Mouse (Mus musculus) intestine, embryonic 16.5 days (tissue): ENCODE data around the gene Usp16. TPM values are rescaled to one million over a fixed set of nuclear protein-coding genes. Genes with fewer than 3 reads are reported as not detected.

Experiments used
- ATAC-seq: fragments of 200-750 bp; cut with Nextera tagmentation; 2 replicates; pipeline ENCODE4 v1.8.0; 2017; ENCODE audit warnings: moderate TSS enrichment, moderate library complexity
- H3K27ac ChIP-seq: fragments of 300-500 bp; sonication (generic); 2 replicates; pipeline ENCODE4 v1.5.1; 2014; ENCODE audit warnings: mild to moderate bottlenecking, low read length
- H3K27me3 ChIP-seq: fragments of 300-500 bp; sonication (generic); replicated peaks from 2 replicates; pipeline ENCODE4 v1.6.1; 2014; ENCODE audit warnings: low read length, control low read depth, mixed read lengths; ENCODE audit not compliant: control insufficient read depth, insufficient read depth
- H3K36me3 ChIP-seq: fragments of 300-500 bp; sonication (generic); 2 replicates; pipeline ENCODE4 v1.6.1; 2014; ENCODE audit warnings: low read length, control low read depth; ENCODE audit not compliant: control insufficient read depth, insufficient read depth
- H3K4me1 ChIP-seq: fragments of 300-500 bp; sonication (generic); 2 replicates; pipeline ENCODE4 v1.6.1; 2014; ENCODE audit warnings: low read length, control low read depth, mixed read lengths; ENCODE audit not compliant: control insufficient read depth, insufficient read depth
- H3K4me2 ChIP-seq: fragments of 300-500 bp; sonication (generic); 2 replicates; pipeline ENCODE4 v1.6.1; 2014; ENCODE audit warnings: low read depth, low read length, control low read depth
- H3K4me3 ChIP-seq: fragments of 300-500 bp; sonication (generic); 2 replicates; pipeline ENCODE4 v1.5.1; 2014; ENCODE audit warnings: mild to moderate bottlenecking, low read length
- H3K9ac ChIP-seq: fragments of 300-500 bp; sonication (generic); 2 replicates; pipeline ENCODE4 v1.6.1; 2014; ENCODE audit warnings: low read depth, low read length
- H3K9me3 ChIP-seq: fragments of 300-500 bp; sonication (generic); 2 replicates; pipeline ENCODE4 v1.6.1; 2016; ENCODE audit warnings: low read length, control low read depth; ENCODE audit not compliant: control insufficient read depth
- WGBS: fragments of 180-500 bp; shearing (Covaris S2); extraction: QIAGEN DNeasy Blood & Tissue Kit; methylation state at CpG from one replicate; pipeline ENCODE4 v1.1.7; 2014; 5-methylcytosine and 5-hydroxymethylcytosine counted together
- polyA plus RNA-seq: library from polyadenylated mRNA; unstranded; fragments of >200 nt; fragmentation: Nextera tagmentation; extraction: Ambion mirVana; gene quantifications from 2 replicates; pipeline ENCODE4 v1.2.1, GENCODE M21; 2015

The Usp16 gene
- polyA plus RNA-seq, 1 experiment from 2014 or later, result 33.7 TPM

DNA sequence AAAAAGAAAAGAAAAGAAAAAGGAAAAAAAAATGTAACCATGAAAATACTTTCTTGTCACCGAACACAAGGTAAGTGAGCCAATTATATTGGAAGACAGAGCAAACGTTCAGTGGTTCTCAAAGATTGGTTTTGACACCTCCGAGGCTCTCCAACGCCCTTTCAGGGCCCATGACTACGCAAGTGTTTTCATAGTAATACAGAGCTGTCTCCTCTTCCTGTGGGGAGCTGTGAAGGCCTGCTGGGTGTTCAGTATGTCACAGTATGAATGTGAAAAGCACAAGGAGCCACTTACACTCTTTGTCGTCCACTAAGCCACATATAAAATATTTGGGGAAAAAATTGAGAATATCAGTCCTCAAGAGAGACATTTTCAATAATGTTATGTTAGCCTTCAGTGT lies 42.7 kb downstream of the Usp16 start:
- 88% methylated on average over 6 of the region's 6 CpGs for WGBS
- Histone ChIP-seq H3K36me3 (no peaks in the 10 kb centered on the region), H3K4me3 (no peak overlapping the region), H3K9me3 (no peaks in the 10 kb centered on the region), H3K4me1 (peaks cover 22% of the 10 kb centered on the region), H3K9ac (no peak overlapping the region), H3K27me3 (no peaks in the 10 kb centered on the region), H3K27ac (no peak overlapping the region), H3K4me2 (peak overlapping the region; percentile 53; the same call in 1 of the 2 replicates)
- no peak for ATAC-seq

DNA sequence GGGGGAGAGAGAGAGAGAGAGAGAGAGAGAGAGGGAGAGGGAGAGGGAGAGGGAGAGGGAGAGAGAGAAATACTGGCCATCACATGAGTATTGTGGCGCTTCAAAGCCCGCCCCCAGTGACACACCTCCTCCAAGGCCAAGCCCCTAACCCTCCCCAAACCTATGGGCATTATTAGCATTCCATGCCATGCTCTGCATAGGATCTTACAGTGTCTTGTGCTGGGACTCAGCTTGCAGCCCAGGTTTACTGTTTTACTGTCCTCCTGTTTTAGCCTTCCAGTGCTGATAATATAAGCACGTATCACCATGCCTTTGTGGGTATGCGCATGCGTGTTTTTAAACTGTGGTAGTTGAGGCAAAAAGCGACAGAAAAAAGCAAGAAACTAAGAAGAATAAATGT lies 45.1 kb downstream of the Usp16 start:
- Histone ChIP-seq H3K4me3 (no peak overlapping the region), H3K27me3 (no peaks in the 10 kb centered on the region), H3K36me3 (no peaks in the 10 kb centered on the region), H3K4me1 (peaks cover 14% of the 10 kb centered on the region), H3K4me2 (no peak overlapping the region), H3K27ac (no peak overlapping the region), H3K9ac (no peak overlapping the region), H3K9me3 (no peaks in the 10 kb centered on the region)
- 57% methylated on average over 6 of the region's 6 CpGs for WGBS
- ATAC-seq, result no peak

DNA sequence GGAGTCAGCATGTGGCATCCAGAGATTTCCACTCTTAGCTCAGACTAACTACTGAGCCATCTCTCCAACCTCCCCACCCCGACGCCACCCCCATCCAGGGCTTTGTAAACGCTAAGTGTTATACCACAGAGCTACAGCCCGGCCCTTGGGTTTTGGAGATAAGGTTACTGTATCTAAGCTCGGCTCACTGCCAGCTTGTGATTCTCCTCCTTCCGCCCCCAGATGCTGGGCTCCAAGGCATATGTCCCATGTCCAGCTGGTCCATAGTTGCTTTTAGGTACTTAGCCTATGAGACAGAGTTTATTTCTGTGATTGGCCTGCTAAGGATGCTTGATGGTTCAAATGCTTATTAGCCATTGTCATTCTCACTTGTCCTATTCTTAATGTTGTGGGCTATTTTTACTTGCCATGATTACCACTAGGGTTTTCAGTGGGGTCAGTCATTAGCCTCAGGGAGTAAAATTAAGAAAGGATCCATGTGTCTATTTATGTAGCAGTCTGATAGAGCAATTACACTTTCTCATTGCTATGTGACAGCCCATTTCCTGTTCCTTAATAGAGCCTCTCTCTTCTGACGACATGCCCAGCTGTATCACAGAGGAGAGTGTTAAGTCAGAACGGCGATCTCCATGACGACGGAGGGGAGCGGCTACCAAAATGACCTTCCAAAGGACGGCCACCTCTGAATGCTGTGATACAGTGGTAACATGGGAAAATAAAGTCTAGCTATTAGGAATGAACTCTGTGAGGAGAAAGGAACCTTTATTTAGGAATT lies 47.0 kb downstream of the Usp16 start:
- WGBS, result 42% methylated on average over 13 of the region's 13 CpGs
- ATAC-seq, result peak; percentile 44
- no peak overlapping the region for H3K9ac ChIP-seq
- no peaks in the 10 kb centered on the region for H3K27me3 ChIP-seq
- no peaks in the 10 kb centered on the region for H3K36me3 ChIP-seq
- H3K27ac ChIP-seq, result no peak overlapping the region
- no peak overlapping the region for H3K4me2 ChIP-seq
- H3K4me3 ChIP-seq, result no peak overlapping the region
- H3K4me1 ChIP-seq, result peaks cover 12% of the 10 kb centered on the region
- H3K9me3 ChIP-seq, result no peaks in the 10 kb centered on the region

DNA sequence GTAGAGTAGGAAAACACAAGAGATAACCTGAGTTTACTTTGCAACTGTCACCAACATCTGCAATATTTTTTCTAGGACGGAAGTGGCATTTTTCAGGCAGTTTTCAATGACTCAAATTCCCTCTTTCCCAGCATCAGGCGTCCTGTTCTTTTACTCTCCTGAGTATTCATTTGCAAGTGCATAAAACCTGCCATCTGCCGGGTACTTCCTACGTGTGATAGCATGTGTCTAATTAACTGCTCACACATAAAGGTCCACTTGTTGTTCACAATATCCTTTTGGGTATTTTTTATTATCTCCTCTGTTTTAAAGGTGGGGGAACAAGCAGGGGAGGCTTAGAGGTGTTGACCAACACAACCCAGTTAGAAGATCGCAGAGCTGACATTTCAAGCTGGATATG lies 57.2 kb downstream of the Usp16 start:
- no peak for ATAC-seq
- H3K4me3 ChIP-seq, result no peak overlapping the region
- H3K27ac ChIP-seq, result no peak overlapping the region
- H3K9me3 ChIP-seq, result no peaks in the 10 kb centered on the region
- no peaks in the 10 kb centered on the region for H3K27me3 ChIP-seq
- H3K4me2 ChIP-seq, result no peak overlapping the region
- WGBS, result 79% methylated on average over 5 of the region's 5 CpGs
- no peak overlapping the region for H3K9ac ChIP-seq
- H3K36me3 ChIP-seq, result no peaks in the 10 kb centered on the region
- H3K4me1 ChIP-seq, result no peaks in the 10 kb centered on the region

DNA sequence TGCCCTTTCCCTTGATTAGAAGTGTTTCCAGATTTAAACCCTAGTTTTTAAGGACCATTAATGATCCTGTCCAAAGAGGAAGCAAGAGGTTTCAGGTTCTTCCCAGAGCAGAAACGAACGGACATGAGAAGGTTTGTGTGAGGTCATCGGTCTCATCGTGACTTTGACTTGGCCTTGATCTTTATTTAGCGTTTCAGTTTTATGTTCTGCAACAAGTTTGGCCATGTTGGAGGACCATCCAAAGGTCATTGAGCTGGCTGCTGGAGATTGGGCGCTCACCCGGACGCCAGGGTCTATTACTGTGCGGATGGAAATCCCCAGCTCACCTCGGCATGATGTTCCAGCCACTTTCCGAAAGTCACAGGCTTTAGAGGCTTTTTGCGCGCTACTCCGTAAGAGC lies 57.8 kb downstream of the Usp16 start:
- WGBS, result 93% methylated on average over 14 of the region's 14 CpGs
- ATAC-seq, result no peak
- no peaks in the 10 kb centered on the region for H3K9me3 ChIP-seq
- H3K4me3 ChIP-seq, result no peak overlapping the region
- H3K36me3 ChIP-seq, result no peaks in the 10 kb centered on the region
- no peak overlapping the region for H3K9ac ChIP-seq
- no peaks in the 10 kb centered on the region for H3K27me3 ChIP-seq
- H3K4me1 ChIP-seq, result no peaks in the 10 kb centered on the region
- no peak overlapping the region for H3K27ac ChIP-seq
- no peak overlapping the region for H3K4me2 ChIP-seq

DNA sequence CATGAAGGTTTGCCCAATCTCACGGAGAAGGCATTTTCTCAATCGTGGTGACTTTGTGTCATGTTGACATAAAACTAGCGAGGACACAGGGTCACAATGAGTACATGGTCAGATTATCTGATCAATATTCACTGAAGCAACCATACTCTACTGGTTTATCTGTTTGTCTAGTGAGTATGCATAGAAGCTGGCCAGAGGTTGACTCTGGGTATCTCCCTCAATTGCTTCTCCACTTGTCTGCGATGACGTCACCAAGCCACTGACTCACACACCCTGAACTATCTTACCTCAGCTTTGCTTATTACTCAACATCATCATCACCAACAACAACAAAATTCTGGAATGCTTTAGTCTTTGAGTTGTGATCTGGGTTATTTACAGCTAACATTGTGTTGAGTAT lies 69.7 kb downstream of the Usp16 start:
- no peaks in the 10 kb centered on the region for H3K36me3 ChIP-seq
- H3K4me2 ChIP-seq, result no peak overlapping the region
- no peak for ATAC-seq
- no peaks in the 10 kb centered on the region for H3K27me3 ChIP-seq
- H3K9me3 ChIP-seq, result no peaks in the 10 kb centered on the region
- no peaks in the 10 kb centered on the region for H3K4me1 ChIP-seq
- 64% methylated on average over 5 of the region's 5 CpGs for WGBS
- H3K4me3 ChIP-seq, result no peak overlapping the region
- no peak overlapping the region for H3K27ac ChIP-seq
- H3K9ac ChIP-seq, result no peak overlapping the region

DNA sequence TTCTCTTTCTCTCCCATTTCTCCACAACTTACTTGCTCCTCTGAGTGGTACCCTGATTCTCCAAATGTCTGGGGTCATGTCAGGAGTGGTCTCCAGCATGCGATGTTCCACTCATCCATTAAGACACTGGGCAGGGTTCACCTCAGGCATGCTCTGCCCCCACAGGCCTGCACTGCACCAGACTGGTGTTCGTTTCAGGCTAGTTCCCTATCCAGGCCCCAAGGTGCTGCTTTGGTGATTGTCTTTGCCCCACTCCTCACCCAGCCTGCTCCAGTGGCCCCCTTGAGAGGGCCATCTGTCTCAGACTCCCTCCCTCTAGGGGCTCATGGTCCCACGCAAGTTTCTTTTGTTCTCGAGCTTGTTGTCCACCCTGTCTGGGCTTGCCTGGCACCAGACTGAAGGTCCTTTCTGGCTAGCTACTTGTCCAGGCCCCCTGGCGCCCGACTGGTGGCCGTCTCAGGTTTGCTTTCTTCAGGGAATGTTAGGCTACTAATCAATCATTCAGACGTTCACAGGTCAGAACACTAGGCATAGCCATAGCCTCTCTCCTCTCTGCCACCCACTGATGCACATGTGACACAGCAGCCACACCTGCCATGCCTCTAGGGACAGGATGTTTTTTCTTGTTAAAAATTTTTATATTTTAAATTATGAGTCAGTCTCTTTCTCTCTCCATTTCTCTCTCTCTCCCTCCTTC lies 73.2 kb downstream of the Usp16 start:
- no peaks in the 10 kb centered on the region for H3K27me3 ChIP-seq
- no peaks in the 10 kb centered on the region for H3K9me3 ChIP-seq
- no peak overlapping the region for H3K4me2 ChIP-seq
- no peaks in the 10 kb centered on the region for H3K4me1 ChIP-seq
- no peak for ATAC-seq
- WGBS, result 48% methylated on average over 8 of the region's 8 CpGs
- no peaks in the 10 kb centered on the region for H3K36me3 ChIP-seq
- no peak overlapping the region for H3K4me3 ChIP-seq
- H3K27ac ChIP-seq, result no peak overlapping the region
- H3K9ac ChIP-seq, result no peak overlapping the region

DNA sequence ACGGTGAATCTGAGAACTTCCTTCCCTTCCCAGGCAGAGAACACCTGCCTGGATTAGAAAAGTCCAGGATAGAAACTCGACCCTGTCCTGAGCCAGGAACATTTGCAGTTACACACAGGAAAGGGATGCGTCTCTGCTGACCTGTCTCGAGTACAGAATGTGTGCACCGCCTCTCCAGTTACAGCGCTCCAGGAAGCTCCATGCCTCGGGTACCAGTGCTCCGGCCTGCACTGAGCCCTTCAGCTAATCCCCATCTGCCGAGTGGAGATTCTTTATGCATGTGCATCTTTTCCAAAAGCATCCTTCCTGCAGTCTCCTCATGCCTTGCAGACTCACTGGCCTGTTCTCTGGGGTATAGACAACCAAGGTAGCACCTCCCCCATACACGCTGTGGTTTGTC lies 74.3 kb downstream of the Usp16 start:
- H3K4me1 ChIP-seq, result no peaks in the 10 kb centered on the region
- H3K27ac ChIP-seq, result no peak overlapping the region
- no peaks in the 10 kb centered on the region for H3K9me3 ChIP-seq
- ATAC-seq, result no peak
- H3K4me3 ChIP-seq, result no peak overlapping the region
- no peaks in the 10 kb centered on the region for H3K27me3 ChIP-seq
- no peaks in the 10 kb centered on the region for H3K36me3 ChIP-seq
- H3K4me2 ChIP-seq, result no peak overlapping the region
- WGBS, result 59% methylated on average over 10 of the region's 10 CpGs
- no peak overlapping the region for H3K9ac ChIP-seq
